Mouse (Mus musculus) megakaryocyte, embryonic 14.5 days (primary cell): ENCODE measurements around the gene Nid1. TPM values are rescaled to one million over a fixed set of nuclear protein-coding genes. Genes with fewer than 3 reads are reported as not detected.
"Not testable (repeated sequence)": the region's sequence is repeated elsewhere in the genome, so short reads cannot be mapped to it uniquely, and the experiment has no call there.

Source experiments
- H3K27me3 ChIP-seq: replicated peaks from 2 replicates; pipeline ENCODE3; 2012; ENCODE audit warnings: inconsistent platforms
- H3K36me3 ChIP-seq: replicated peaks from 2 replicates; pipeline ENCODE3; 2012; ENCODE audit warnings: low read length, inconsistent platforms, mixed read lengths
- H3K4me1 ChIP-seq: 2 replicates; pipeline ENCODE4 v1.6.1; 2012; ENCODE audit warnings: inconsistent platforms
- H3K4me3 ChIP-seq: replicated peaks from 2 replicates; pipeline ENCODE3; 2012; ENCODE audit warnings: moderate library complexity, mild to moderate bottlenecking, inconsistent platforms
- H3K9me3 ChIP-seq: 2 replicates; pipeline ENCODE4 v1.6.1; 2012; ENCODE audit warnings: inconsistent platforms
- FLI1 ChIP-seq: IDR thresholded peaks from 2 replicates; pipeline ENCODE4 v1.6.1; 2012; ENCODE audit warnings: low read length, inconsistent platforms, mixed read lengths
- GATA1 ChIP-seq: IDR thresholded peaks from 3 replicates; pipeline ENCODE4 v1.6.1; 2012; ENCODE audit warnings: mixed read lengths, low read length, inconsistent platforms, borderline replicate concordance
- polyA plus RNA-seq: library from polyadenylated mRNA; stranded (reverse); fragments of >175 nt; gene quantifications from 2 replicates; pipeline ENCODE4 v1.2.3, GENCODE M21; 2012; ENCODE audit warnings: low replicate concordance; ENCODE audit not compliant: insufficient read depth

Gene Nid1
- polyA plus RNA-seq: not detected in 2 replicates

GRCm38 (mm10) chr13:13437460-13438015, at the start of gene Nid1:
Gene Nid1 (plus strand): TSS chr13:13437551.
- not testable (repeated sequence) for H3K27me3 ChIP-seq, H3K36me3 ChIP-seq, H3K9me3 ChIP-seq, H3K4me1 ChIP-seq, H3K4me3 ChIP-seq

- peak within 1 kb of the TSS; percentile 87 for H3K4me3 ChIP-seq
- not testable (repeated sequence) for H3K4me1 ChIP-seq, H3K36me3 ChIP-seq, H3K9me3 ChIP-seq, H3K27me3 ChIP-seq
These were observed 43.9 kb upstream of the Nid1 start, which contains the start of gene Gpr137b for GRCm38 (mm10) chr13:13393228-13394095. Gene Gpr137b (minus strand): TSS chr13:13394014.

- not testable (repeated sequence) for H3K4me3 ChIP-seq, H3K27me3 ChIP-seq, H3K36me3 ChIP-seq, H3K4me1 ChIP-seq, H3K9me3 ChIP-seq
These were observed 43.3 kb upstream of the Nid1 start for GRCm38 (mm10) chr13:13394096-13394395.

- H3K36me3 ChIP-seq, H3K27me3 ChIP-seq, H3K4me1 ChIP-seq, H3K4me3 ChIP-seq, H3K9me3 ChIP-seq: not testable (repeated sequence)
These were observed 36.5 kb upstream of the Nid1 start for GRCm38 (mm10) chr13:13400851-13401250.

GRCm38 (mm10) chr13:13402818-13403217, 34.5 kb upstream of the Nid1 start:
- H3K27me3 ChIP-seq, H3K9me3 ChIP-seq, H3K4me1 ChIP-seq, H3K4me3 ChIP-seq, H3K36me3 ChIP-seq: not testable (repeated sequence)

GRCm38 (mm10) chr13:13403366-13403765, 34.0 kb upstream of the Nid1 start:
- not testable (repeated sequence) for H3K4me1 ChIP-seq, H3K4me3 ChIP-seq, H3K36me3 ChIP-seq, H3K27me3 ChIP-seq, H3K9me3 ChIP-seq

- H3K9me3 ChIP-seq, H3K4me3 ChIP-seq, H3K36me3 ChIP-seq, H3K27me3 ChIP-seq, H3K4me1 ChIP-seq: not testable (repeated sequence)
These were observed 33.5 kb upstream of the Nid1 start for GRCm38 (mm10) chr13:13403839-13404238.

GRCm38 (mm10) chr13:13404517-13405155, 32.7 kb upstream of the Nid1 start:
- not testable (repeated sequence) for H3K4me3 ChIP-seq, H3K9me3 ChIP-seq, H3K36me3 ChIP-seq, H3K4me1 ChIP-seq, H3K27me3 ChIP-seq

GRCm38 (mm10) chr13:13405511-13405910, 31.8 kb upstream of the Nid1 start:
- H3K27me3 ChIP-seq, H3K36me3 ChIP-seq, H3K9me3 ChIP-seq, H3K4me3 ChIP-seq, H3K4me1 ChIP-seq: not testable (repeated sequence)

- no peak overlapping the region for H3K4me3 ChIP-seq
- no peaks in the 10 kb centered on the region for H3K27me3 ChIP-seq
- no peak for TF ChIP-seq GATA1
- no peak for TF ChIP-seq FLI1
- H3K9me3 ChIP-seq: no peaks in the 10 kb centered on the region
- H3K36me3 ChIP-seq: no peaks in the 10 kb centered on the region
- H3K4me1 ChIP-seq: no peaks in the 10 kb centered on the region
These were observed 23.1 kb upstream of the Nid1 start for GRCm38 (mm10) chr13:13414206-13414605.

GRCm38 (mm10) chr13:13415120-13416006, 22.0 kb upstream of the Nid1 start:
- H3K4me3 ChIP-seq, H3K27me3 ChIP-seq, H3K4me1 ChIP-seq, H3K36me3 ChIP-seq, H3K9me3 ChIP-seq: not testable (repeated sequence)

- H3K4me1 ChIP-seq, H3K27me3 ChIP-seq, H3K4me3 ChIP-seq, H3K9me3 ChIP-seq, H3K36me3 ChIP-seq: not testable (repeated sequence)
These were observed 21.4 kb upstream of the Nid1 start for GRCm38 (mm10) chr13:13416007-13416337.

GRCm38 (mm10) chr13:13418859-13419258, 18.5 kb upstream of the Nid1 start:
- not testable (repeated sequence) for H3K9me3 ChIP-seq, H3K27me3 ChIP-seq, H3K36me3 ChIP-seq, H3K4me3 ChIP-seq, H3K4me1 ChIP-seq

- not testable (repeated sequence) for H3K4me1 ChIP-seq, H3K27me3 ChIP-seq, H3K4me3 ChIP-seq, H3K9me3 ChIP-seq, H3K36me3 ChIP-seq
These were observed 14.1 kb upstream of the Nid1 start for GRCm38 (mm10) chr13:13423301-13423700.

- not testable (repeated sequence) for H3K4me3 ChIP-seq, H3K9me3 ChIP-seq, H3K36me3 ChIP-seq, H3K27me3 ChIP-seq, H3K4me1 ChIP-seq
These were observed 1.2 kb upstream of the Nid1 start for GRCm38 (mm10) chr13:13436161-13436560.
